Mouse (Mus musculus) gastrocnemius, postnatal 25 days (tissue): ENCODE measurements around the gene Adcy7. TPM values are rescaled to one million over a fixed set of nuclear protein-coding genes. Genes with fewer than 3 reads are reported as not detected.
A peak's percentile ranks its signal among the peaks of the same experiment; 100 is the strongest.

ENCODE experiments used
- DNase-seq: peaks from one replicate; pipeline ENCODE4 v3.0.0; 2022
- total RNA-seq, 2 experiments: library from RNA; stranded (reverse); gene quantifications; 1 replicate in 1 of 2; 2 replicates in 1 of 2; pipeline ENCODE4 v1.2.3; 2021

Adcy7 gene
- total RNA-seq, 2 experiments from 2014 or later, result 6.7 to 7.9 TPM

DNA sequence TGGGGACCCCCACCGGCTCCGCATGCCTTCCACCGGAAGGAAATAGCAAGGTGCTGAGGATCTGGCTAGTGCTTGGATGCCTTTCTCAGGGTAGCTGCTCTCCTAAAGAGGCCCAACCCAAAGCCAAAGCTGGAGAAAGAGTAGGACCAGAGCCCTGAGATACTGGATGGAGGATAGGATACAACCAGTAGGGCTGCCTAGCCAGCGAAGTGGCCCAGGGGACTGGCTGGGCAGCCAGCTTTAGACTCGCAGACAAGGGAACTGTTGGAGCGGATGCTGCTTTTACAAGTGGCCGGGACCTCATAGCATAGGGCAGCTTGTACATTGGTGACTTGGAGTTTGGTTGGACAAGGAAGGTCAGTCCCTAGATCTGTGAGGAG lies 838 bp downstream of the Adcy7 start:
- no peak for DNase-seq

DNA sequence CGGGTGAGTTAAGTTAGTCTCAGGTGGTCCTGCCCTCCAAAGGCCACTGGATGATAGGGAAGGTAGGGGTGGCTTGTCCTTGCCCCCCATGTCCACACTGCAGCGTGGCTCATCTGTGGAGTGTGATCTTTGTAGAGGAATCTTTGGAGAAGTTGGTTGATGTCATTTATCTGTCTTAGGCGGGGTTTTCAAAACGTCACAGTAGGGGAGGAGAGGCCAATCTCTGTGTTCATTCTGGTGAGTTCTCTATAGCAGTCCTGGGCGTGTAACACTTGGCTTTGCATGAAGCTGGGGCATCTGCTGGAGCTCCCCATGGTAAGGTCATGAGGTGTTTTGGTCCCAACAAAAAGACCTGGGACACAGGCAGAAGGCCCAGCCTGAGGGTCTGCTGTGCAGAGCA lies 1.9 kb downstream of the Adcy7 start:
- DNase-seq, result no peak

DNA sequence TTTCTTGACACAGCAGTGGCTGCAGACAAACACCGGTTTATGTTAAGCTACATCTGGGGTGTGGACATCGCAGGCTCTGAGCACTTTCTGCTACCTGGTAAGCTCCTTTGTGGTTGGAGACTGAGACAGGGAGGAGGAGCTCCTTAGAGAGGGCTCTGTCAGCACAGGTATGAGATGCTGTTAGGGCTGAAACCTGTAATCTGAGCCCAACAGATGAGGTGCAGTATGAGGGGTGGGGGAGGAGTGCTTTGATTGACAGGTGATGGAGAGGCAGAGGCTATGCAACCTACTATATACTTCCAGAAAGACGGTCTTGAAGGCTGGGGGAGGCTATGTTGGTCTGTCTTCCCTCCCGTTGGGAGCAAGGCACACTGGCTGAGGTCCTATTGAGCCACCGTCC lies 7.0 kb downstream of the Adcy7 start:
- no peak for DNase-seq

DNA sequence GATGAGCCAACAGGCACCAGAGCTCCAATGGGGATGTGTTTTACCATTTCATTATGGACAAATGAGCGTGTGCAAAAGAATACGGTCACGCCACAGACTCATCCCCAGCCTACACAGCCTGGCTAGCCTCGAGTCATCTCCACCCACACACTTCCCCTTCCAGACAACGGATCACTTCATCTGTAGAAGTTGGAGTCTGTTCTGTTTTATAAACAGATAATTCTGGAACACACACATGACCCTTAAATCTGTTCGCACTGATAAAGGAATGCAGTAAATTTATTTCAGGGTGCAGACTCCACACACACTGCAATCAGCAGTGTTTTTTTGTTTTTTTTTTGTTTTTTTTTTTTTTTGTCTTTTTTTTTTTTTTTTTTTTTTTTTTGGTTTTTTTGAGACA lies 7.5 kb downstream of the Adcy7 start:
- no peak for DNase-seq

DNA sequence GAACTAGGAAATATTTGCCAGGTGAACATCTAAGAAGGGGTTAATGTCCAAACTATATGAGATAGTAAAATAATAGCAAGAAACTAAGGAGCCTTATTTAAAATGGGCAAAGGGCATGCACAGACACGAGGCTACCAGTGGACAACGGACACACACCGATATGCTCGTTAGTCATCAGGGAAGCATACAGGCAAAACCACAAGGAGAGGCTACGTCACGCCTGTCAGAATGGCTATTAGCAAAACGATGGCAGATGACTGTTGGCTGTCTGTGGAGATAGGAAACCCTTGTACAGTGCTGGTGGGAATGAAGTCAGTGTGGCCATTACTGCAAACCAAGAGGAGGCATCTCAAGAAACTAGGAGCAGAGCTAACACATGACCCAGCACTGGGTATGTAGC lies 8.7 kb downstream of the Adcy7 start:
- DNase-seq, result no peak

DNA sequence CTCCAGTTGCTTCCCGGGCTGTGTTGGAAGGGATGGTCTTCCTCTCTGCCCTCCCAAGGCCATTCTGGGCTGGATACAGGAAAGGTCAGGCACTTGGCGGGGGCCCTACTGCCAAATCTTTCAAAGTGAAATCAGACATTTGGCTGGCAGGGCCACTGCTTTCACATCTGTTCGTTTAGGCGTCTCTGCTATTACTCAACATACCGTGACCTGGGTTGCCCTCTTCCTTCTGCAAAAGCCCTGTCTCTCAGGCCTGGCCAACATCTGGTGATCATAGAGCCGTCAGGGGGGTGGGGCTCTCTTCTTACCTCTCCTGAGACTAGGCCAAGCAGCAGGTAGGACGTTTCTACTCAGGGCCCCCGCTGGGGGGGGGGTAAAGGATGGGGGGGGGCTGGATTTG lies 10.5 kb downstream of the Adcy7 start:
- peak; percentile 88 for DNase-seq

DNA sequence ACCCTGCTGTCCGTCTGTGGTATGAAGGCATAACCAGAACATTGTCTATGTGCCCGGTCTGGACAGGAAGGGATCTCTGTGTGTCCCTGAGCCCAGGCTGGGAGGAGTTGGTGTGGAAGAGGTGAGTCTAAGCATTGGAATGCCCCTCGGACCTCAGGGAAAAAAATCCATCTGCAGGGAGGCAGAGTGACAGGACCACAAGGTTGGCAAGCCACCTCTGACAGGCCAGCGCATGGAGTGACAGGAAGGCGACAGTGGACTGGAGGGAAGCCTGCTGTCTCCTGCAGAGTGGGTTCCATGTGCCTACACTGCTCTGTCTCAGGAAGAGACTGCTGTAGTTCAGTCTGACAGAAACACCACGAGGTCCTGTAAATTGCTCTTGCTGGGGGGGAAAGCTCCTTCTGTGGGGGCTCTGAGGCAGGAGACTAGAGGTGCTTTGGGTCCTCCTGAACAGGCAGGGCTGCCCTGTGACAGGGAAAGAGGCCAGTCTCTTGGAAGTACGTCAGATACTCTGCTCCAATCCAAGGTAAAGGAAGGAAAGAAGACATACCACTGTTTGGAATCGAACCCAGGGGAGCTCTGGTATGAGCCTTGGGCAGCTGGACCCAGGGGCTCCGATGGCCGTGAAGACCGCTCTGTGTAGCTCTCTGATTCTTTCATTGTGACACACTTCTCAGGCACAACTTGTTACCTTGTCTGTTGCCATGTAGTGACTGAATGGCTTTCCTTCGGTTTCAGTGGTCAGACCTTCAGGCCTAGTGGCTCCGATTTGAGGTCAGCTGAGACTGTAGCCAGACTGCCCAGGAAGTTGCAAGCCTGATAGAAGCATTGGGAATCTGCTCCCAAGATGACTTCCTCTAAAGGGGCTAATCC lies 11.3 kb downstream of the Adcy7 start:
- DNase-seq, result peak; percentile 48

DNA sequence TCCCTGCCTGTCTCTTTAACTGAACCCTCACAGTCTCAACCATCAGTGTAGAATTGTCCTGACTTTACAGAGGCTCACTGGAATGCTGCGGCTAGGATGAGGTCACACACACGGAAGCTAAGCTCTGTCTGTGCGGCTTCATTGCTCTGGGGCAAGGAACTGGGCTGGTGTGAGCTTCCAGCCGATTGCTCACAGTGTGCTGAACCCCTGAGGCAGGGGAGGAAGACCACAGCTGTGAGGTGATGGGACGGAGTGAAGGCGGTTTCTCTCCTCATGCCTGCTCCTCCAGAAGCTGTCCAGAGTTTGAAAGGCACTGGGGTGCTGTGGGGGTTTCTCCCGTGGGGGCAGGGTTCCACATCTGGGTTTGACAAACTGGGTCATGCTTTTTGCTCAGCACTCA lies 12.5 kb downstream of the Adcy7 start:
- DNase-seq, result no peak

DNA sequence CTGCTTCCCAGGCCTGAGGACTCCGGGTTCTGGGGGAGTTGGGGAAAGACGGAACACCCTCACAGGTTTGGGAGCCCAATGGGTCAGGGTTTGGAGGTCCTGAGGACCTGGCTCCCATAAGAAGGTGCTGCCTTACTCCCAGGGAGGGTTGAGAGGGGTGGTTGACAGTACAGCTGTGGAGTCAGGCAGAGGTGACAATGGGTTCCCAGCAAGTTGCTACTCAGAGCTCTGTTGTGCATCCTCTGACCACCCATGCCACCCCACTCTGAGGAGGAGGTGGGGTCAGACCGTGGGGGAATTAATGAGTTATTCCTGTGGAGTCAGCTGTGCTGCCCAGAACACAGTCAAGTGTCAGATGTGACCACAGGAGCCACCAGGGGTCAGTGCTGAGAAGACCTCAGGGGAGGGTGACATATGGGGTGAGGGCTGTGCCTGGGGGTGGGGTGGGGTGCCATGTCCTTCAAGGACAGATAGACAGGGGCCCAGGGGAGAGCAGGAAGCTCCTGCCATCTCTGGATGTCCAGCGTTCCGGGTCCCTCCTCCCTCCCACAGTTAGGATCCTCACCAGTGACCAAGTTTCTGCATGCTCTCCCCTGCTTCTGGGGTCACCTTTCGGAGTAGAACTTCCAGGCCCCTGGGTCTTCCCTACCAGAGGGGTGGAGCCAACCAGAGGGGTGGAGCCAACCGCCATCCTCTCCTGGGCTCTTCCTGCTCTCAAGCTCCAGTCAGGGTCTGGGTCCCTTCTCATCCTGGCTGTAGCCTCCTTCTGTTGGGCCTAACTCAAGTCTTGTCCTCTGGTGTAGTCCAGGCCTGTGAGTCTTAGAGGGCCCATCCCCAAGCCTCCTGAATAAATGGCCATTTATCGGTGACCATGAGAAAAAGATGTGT lies 13.5 kb downstream of the Adcy7 start:
- no peak for DNase-seq

DNA sequence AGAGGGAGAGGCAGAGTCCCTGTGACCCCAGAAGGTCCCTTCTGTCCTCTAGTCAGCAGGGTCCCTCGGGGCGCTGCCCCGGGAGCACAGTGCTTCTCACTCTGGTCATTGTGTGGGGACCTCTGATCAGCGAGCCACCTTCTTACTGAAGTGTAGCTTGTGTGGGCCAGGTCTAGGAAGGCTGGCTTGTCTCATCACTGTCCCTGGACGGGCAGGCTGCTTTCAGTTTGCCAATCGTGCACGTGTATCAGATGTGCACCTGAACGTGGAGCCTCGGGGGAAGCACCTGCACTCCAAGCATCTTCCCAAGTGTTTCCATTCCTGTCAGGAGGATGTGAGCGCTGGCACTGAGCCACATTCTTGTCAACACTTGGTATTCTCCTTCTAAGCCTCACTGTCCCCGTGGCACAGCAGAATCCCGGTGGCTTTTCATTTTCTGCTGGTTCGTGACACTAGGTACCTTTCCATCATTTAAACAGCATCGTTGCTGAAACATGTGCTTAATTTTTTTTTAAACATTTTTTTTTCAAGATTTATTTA lies 14.3 kb downstream of the Adcy7 start:
- DNase-seq, result no peak

DNA sequence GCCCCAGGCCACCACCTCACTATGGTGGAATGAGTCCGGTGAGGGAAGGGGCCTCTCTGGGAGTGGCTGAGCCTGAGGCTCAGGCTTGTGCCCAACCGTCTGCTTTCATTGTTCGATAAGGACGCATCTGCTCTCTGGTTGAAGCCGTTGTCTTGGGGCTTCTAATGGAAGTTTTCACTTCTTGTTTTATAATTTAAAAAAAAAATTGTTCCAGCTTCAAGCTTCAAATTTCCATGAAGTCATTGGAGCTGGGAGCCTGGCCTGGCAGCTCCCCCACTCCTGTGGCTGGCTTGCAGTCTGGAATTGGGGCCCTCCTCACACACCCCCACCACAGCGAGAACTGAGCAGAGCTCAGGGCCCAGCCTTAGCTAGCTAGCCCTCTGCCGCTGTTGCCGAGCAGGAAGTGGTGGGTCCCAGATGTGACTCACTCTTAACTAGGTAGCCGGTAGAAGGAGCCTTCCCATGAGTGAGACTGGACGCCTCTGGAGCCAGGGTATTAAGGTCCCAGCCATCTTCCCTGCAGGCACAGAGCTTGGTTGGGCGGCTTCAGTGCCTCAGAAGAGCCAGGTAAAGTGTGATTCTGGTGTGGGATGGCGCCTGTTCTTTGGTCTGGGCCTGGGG lies 16.5 kb downstream of the Adcy7 start:
- peak; percentile 69 for DNase-seq

DNA sequence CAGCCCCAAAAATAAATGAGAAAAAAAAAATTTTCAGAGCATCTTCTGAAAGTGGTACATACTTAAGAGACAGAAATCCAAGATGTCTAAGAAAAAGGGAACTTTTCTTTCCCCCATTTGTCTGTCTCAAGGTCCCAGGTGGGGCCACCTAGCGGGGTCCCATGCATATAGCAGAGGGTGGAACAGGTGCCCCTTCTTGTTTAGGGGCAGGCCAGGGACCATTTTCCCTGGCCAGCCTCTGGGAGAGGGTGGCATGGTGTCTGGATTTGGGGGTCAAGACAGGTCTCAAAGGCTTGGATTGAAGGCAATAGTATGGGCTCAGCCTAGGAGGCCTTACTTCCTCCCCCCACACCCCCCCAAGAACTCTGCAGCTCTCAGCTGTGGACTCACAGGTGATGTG lies 17.7 kb downstream of the Adcy7 start:
- DNase-seq, result no peak

DNA sequence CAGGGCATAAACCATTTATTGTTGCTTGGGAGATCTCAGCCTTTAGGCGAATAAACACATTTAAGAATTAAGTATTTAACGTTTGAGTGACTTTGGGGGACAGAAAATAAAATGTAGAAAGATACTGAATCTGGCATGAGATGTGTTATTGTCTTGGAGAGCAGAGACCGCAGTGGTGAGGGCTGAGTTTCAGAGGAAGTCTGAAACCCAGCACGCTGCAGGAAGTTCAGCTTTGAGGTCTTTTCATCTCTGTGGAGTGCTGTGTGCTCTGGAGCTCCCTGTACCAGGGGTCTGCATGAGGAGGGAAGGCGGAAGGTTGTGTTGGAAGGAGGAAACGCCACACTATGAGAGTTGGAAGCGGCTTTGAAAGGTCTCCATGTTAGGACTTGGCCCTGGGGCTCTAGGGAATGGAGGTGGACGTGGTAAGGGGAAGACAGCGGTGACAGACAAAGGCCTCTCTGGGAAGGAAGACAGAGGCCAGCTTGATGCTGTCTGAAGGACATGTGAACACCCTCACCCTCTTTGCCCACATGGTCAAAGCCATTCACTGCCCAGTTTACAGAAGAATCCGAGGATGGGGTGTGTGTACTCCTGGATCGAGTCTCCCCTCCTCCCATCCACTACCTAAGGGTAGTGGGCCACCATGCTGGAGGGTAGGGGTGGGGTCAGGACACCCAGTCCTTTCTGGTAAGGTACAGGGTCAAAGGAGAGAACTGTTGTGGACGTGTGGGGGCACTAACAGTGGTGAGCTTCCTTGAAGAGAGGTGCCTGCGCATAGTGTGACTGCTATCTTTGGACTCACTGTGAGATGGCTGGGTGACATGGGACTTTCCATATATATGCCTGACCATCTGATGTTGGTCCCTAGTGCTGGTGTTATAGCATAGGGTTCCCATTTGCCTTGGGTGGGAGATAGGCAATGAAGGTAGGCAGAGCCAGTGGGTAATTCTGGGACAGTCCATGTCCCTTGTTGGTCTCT lies 18.4 kb downstream of the Adcy7 start:
- peak; percentile 22 for DNase-seq

DNA sequence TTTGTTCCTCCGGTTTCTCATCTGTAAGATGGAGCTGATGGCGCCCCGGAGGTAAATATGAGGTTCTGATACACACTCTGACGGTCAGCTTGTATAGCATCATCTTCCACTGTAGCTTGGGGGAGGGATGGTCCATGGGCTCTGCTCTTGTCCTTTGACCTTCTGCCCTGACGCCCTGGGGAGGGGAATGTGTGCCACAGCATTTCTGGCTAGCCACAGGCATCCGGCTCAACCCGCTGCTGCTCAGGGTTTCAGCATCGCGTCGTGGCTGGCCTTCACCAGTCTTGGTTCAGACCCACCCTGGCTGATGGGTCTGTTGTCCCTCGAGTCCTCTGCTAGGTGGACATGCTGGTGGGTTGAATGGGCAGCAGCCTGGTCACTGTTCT lies 19.1 kb downstream of the Adcy7 start:
- DNase-seq, result no peak

DNA sequence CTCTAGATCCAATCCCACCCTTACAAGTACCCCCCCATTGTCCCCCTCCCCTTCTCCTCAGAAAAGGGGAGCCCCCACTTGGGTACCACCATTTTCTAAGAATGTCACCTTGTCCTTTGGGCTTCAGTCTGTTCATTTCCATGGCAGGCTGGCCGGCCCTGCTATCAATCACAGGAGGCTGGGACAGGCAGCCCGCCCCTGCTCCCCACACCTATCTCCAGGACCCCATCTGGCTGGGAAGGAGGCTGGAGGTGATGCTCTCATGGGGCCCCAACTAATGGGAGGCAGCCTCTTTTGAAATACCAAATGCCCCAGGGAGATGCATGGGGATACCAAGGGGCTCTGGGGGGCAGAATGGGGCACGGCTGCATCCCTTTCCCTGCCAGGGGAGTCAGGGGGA lies 20.7 kb downstream of the Adcy7 start:
- no peak for DNase-seq

DNA sequence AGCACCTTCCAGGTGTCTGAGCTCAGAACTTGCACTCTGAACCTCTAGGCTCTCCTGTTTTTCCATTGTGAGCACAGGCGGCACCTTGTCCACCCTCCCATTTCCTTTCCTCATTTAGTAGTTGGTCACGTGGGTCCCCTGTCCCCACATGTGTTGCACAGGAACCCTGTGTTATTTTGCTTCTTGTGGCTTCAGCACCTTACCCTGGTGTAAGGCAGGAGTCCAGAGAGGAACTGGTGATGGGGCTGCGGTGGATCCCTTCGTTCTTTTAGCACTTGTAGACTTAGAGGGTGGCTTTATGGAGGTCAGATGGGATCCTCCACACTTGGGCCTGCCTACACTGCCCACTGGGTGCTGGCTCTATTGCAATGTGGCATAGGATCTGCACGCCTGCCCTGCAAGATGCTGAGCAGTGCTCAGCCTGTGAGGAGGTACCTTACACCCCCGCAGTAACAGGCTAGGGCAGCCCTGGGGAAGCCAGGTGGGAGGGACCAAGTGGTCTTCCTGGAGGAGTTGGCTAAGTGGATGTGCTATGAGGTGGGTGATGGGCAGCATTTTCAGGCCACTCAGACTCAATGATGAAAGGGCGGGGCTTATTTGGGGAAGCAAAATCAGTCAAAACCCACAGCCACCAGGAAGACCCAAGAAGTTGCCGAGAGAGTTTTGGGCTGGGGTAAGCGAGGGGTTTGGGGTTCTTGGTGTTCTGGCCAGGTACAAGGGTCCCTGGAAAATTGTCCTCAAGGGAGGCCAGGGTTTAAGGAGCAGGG lies 21.6 kb downstream of the Adcy7 start:
- peak; percentile 17 for DNase-seq

DNA sequence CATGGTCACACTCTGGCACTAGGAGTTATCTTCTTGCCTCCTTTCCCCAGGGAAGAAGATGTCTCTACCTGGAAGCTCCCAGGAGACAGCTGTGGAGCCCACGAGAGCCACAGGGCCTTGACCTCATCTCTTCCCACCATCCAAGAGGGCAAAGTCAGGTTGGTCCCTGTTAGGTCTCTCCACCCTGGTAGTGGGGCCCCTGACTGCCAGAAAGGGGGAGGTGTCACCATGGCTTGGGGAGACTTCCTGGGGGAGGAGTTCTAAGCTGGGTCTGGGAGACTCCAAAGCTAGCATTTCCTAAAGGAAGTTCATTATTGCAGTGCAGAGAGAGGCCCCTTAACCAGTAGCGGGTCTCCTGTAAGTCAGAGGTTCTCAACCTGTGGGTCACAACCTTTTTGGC lies 22.8 kb downstream of the Adcy7 start:
- DNase-seq, result no peak

DNA sequence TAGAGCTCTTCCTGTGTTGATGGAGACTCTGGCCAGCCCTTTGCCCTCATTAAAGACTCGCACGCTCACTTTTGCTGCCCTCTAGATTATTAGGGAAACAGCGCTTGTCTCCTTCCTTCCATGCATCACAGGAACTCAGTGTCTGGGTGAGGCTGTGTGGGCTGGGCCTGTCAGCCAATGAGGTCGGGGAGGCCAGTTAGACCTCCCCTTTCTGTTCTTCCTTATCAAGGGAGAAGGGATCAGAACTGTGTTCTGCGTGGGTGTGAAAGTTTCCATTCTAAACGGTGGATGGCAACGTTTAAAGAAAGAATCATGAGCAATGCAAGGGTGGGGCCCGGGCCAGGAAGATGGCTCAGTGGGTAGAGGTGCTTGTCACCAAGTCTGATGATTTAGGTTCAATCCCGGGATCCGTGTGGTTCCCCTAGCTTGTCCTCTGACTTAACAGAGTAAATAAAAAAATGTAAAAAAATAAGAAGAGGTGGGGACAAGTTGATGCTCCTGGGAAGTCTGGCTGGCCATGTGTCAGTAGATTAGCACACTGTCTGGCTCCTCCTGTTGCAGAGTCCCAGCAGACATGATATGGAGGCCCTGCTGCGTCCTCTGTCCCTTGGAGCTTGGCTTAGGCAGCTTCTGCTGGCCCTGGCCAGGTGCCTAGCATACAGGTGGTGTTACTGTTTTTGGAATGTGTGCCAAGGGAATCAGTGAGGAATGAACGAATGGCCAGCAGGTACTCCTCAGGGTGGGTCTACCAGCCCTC lies 26.0 kb downstream of the Adcy7 start:
- DNase-seq, result no peak

DNA sequence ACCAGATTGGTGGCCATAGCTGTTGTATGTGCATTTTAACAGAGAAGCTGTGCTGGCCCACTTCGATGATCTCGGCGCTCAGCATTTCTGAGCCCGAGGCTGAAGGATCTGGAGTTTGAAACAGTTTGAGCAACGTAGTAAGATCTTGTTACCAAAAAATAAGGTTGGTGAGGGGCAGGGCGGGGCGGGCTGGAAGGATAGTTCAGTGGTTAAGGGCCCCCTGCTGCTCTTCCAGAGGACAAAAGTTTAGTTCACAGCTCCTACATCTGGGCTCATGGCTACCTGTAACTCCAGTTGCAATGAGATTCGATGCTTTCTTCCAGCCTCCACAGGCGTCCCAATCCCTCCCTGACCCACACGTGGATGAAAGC lies 26.5 kb downstream of the Adcy7 start:
- no peak for DNase-seq
